Mouse (Mus musculus): ENCODE measurements at regions not wholly inside any gene's neighbourhood (a gene's known extent, or its start where the extent isn't known, plus 50 kb on each side); places are given as distances from the start of the nearest gene placed in this dataset.
A peak's percentile ranks its signal among the peaks of the same experiment; 100 is the strongest.

- 84% methylated on average over 18 of the region's 18 CpGs for WGBS
Measured at GRCm38 (mm10) chr9:61222212-61223003, 149.8 kb upstream of the Tle3 start.

GRCm38 (mm10) chr9:61225020-61225652 lies 147.0 kb upstream of the Tle3 start:
- no peaks in the 10 kb centered on the region for H3K9me3 ChIP-seq
- H3K4me3 ChIP-seq = no peak overlapping the region
- H3K36me3 ChIP-seq (replicated peaks) = no peaks in the 10 kb centered on the region
- no peak for DNase-seq (ENCODE audit: low spot score)
- peaks cover 40% of the 10 kb centered on the region for H3K27me3 ChIP-seq (replicated peaks; ENCODE audit: low read depth, poor library complexity, severe bottlenecking)
- no peak overlapping the region for H3K27ac ChIP-seq (replicated peaks)
- 86% methylated on average over 4 of the region's 4 CpGs for WGBS
- H3K4me1 ChIP-seq = peaks cover 30% of the 10 kb centered on the region

More at GRCm38 (mm10) chr9:61222212-61223003, 149.8 kb upstream of the Tle3 start:
- DNase-seq (ENCODE audit: low spot score) = no peak
- Histone ChIP-seq H3K9me3 (no peaks in the 10 kb centered on the region), H3K27me3 (replicated peaks; ENCODE audit: low read depth, poor library complexity, severe bottlenecking) (peaks cover 59% of the 10 kb centered on the region), H3K4me3 (no peak overlapping the region), H3K36me3 (replicated peaks) (no peaks in the 10 kb centered on the region), H3K27ac (replicated peaks) (no peak overlapping the region), H3K4me1 (peaks cover 16% of the 10 kb centered on the region)

DNA sequence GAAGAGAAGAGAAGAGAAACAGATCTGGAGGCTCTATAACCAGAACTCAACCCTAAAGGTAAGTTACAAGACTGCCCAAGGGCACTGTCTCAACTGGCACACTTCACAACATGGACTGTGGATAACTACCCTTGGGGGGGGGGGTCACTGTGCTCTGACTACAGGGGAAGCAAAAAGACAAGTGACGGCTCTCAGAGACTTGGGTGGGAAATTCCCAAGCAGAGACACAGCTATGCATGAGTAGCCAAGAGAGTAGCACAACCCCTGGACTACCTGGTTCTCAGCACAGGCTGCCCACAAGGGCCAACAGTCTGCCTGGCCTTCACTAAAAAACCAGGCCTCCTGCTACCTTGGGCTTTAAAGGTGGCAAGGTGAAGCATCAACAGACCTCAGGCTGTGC lies 146.3 kb upstream of the Tle3 start:
- Histone ChIP-seq H3K4me3 (no peak overlapping the region), H3K27me3 (replicated peaks; ENCODE audit: low read depth, poor library complexity, severe bottlenecking) (peaks cover 40% of the 10 kb centered on the region), H3K4me1 (peaks cover 32% of the 10 kb centered on the region), H3K36me3 (replicated peaks) (no peaks in the 10 kb centered on the region), H3K9me3 (no peaks in the 10 kb centered on the region), H3K27ac (replicated peaks) (no peak overlapping the region)
- WGBS = 89% methylated on average over 1 of the region's 1 CpGs
- no peak for DNase-seq (ENCODE audit: low spot score)

DNA sequence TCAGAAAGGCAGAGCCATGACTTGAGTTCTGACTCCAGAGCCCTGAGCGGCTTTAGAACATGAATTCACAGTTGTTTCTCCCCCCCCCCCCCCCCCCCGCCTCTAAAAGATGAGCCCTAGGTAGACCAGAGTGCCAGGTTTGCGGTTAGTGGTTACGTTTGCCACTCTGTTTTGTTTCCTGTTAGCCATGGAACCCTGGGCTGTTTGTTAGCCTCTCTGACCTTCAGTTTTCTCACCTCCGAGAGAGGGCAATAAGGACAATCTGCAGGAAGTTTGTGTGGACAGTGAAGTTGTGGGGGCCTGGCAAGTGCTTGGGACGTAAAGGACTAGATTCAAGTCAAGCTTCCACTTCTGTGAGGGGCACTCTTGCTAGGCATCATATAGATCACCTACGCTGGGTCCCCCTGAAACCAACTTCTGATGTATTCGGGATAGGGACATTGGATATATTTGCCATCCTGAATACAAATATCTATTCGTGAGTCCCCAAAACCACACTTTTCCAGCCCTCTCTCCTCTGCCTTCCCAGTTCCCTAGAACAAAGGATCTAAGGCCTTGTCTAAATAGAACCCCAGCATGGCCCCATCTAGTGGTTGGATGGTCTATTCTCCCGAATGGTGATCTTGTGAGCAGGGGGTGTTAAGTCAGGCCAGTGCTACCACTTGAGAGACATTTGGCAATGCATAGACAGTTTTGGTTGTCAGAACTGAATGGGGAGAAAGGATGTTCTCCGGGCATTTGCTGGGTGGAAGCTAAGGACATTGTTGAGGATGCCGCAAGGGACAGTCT lies 145.4 kb upstream of the Tle3 start:
- peaks cover 49% of the 10 kb centered on the region for H3K27me3 ChIP-seq (replicated peaks; ENCODE audit: low read depth, poor library complexity, severe bottlenecking)
- H3K9me3 ChIP-seq = no peaks in the 10 kb centered on the region
- WGBS = 77% methylated on average over 12 of the region's 12 CpGs
- peak overlapping the region; percentile 30; the same call in 1 of the 2 replicates for H3K27ac ChIP-seq (replicated peaks)
- no peak for DNase-seq (ENCODE audit: low spot score)
- no peak overlapping the region for H3K4me3 ChIP-seq
- no peaks in the 10 kb centered on the region for H3K36me3 ChIP-seq (replicated peaks)
- H3K4me1 ChIP-seq = peaks cover 32% of the 10 kb centered on the region

DNA sequence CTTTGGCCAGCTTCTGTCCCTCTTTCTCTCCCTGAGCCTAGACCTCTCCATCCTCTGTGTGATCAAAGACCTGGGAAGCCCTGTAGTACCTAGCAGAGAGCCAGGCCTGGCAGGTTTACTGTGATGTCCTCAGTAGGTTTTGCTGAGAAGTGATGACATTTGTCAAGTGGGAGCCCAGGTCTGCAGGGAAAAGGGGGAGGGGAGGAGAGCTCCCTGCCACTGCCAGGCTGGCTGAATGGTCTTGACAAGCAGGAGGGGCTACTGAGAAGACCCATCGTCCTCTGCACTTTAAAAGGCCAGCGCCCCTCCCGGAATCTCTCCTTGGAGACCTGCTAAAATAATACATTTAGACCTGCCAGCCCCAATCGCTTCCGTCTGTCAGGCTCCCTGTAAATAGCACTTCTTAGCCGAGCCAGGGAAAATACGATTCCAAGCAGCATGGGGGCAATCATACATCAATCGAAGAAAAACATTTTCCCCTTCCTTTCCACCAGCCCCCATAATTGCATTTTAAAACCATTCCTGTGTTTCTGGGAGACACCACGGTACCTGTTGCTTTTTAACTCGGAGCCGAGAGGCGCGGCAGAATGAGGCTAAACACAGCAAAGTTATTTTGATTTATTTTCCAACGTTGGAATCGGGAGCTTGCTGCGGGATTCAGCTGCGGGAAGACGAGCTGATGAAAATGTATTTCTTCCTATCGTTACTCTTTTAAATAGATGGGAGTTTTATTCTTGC lies 144.5 kb upstream of the Tle3 start:
- H3K4me3 ChIP-seq = no peak overlapping the region
- H3K27ac ChIP-seq (replicated peaks) = peak overlapping the region; percentile 30; the same call in 1 of the 2 replicates
- DNase-seq (ENCODE audit: low spot score) = peak; percentile 59

GRCm38 (mm10) chr9:61228230-61228631 lies 143.9 kb upstream of the Tle3 start:
- H3K9me3 ChIP-seq = no peaks in the 10 kb centered on the region
- 78% methylated on average over 6 of the region's 6 CpGs for WGBS
- no peak overlapping the region for H3K27ac ChIP-seq (replicated peaks)
- no peaks in the 10 kb centered on the region for H3K36me3 ChIP-seq (replicated peaks)
- no peak overlapping the region for H3K4me3 ChIP-seq
- DNase-seq (ENCODE audit: low spot score) = no peak
- H3K27me3 ChIP-seq (replicated peaks; ENCODE audit: low read depth, poor library complexity, severe bottlenecking) = peaks cover 63% of the 10 kb centered on the region
- peaks cover 32% of the 10 kb centered on the region for H3K4me1 ChIP-seq

More for the DNA sequence above, 144.5 kb upstream of the Tle3 start:
- 53% methylated on average over 19 of the region's 19 CpGs for WGBS
- H3K27me3 ChIP-seq (replicated peaks; ENCODE audit: low read depth, poor library complexity, severe bottlenecking) = peaks cover 57% of the 10 kb centered on the region
- H3K9me3 ChIP-seq = no peaks in the 10 kb centered on the region
- H3K4me1 ChIP-seq = peaks cover 30% of the 10 kb centered on the region
- H3K36me3 ChIP-seq (replicated peaks) = no peaks in the 10 kb centered on the region

GRCm38 (mm10) chr9:61230306-61230705 lies 141.9 kb upstream of the Tle3 start:
- peaks cover 32% of the 10 kb centered on the region for H3K4me1 ChIP-seq
- H3K4me3 ChIP-seq = no peak overlapping the region
- DNase-seq (ENCODE audit: low spot score) = no peak
- no peaks in the 10 kb centered on the region for H3K9me3 ChIP-seq
- 88% methylated on average over 4 of the region's 4 CpGs for WGBS
- no peak overlapping the region for H3K27ac ChIP-seq (replicated peaks)
- peaks cover 66% of the 10 kb centered on the region for H3K27me3 ChIP-seq (replicated peaks; ENCODE audit: low read depth, poor library complexity, severe bottlenecking)
- no peaks in the 10 kb centered on the region for H3K36me3 ChIP-seq (replicated peaks)

GRCm38 (mm10) chr9:61232630-61233029 lies 139.5 kb upstream of the Tle3 start:
- Histone ChIP-seq H3K4me1 (peaks cover 46% of the 10 kb centered on the region), H3K27ac (replicated peaks) (no peak overlapping the region), H3K36me3 (replicated peaks) (no peaks in the 10 kb centered on the region), H3K4me3 (no peak overlapping the region), H3K27me3 (replicated peaks; ENCODE audit: low read depth, poor library complexity, severe bottlenecking) (peaks cover 69% of the 10 kb centered on the region), H3K9me3 (no peaks in the 10 kb centered on the region)
- DNase-seq (ENCODE audit: low spot score) = no peak
- 85% methylated on average over 7 of the region's 7 CpGs for WGBS

DNA sequence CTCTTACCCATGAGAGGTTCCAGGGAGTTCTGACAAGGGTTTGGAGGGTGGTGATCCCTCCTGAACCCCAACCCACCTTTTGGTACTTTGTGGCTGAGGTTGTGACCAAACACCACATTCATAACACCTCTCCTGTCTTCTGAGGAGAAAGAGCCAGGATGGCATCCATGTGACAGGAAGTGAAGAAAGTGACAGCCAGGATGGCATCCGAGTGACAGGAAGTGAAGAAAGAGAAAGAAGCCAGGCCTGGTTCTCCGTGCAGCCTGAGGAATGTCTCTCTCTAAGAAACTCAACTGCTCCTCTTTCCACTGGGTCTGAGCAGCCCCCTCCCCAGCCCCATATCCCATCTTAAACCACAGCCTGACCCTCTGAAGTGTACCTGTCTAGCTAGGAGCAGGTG lies 138.9 kb upstream of the Tle3 start:
- no peak overlapping the region for H3K27ac ChIP-seq (replicated peaks)
- WGBS = 74% methylated on average over 2 of the region's 2 CpGs
- no peaks in the 10 kb centered on the region for H3K9me3 ChIP-seq
- no peaks in the 10 kb centered on the region for H3K36me3 ChIP-seq (replicated peaks)
- peaks cover 75% of the 10 kb centered on the region for H3K27me3 ChIP-seq (replicated peaks; ENCODE audit: low read depth, poor library complexity, severe bottlenecking)
- no peak overlapping the region for H3K4me3 ChIP-seq
- DNase-seq (ENCODE audit: low spot score) = no peak
- peaks cover 43% of the 10 kb centered on the region for H3K4me1 ChIP-seq

GRCm38 (mm10) chr9:61235653-61236610 lies 136.2 kb upstream of the Tle3 start:
- Histone ChIP-seq H3K36me3 (replicated peaks) (no peaks in the 10 kb centered on the region), H3K9me3 (no peaks in the 10 kb centered on the region), H3K4me3 (no peak overlapping the region), H3K4me1 (peaks cover 53% of the 10 kb centered on the region), H3K27me3 (replicated peaks; ENCODE audit: low read depth, poor library complexity, severe bottlenecking) (peaks cover 86% of the 10 kb centered on the region), H3K27ac (replicated peaks) (no peak overlapping the region)
- DNase-seq (ENCODE audit: low spot score) = no peak
- 65% methylated on average over 17 of the region's 17 CpGs for WGBS

- Histone ChIP-seq H3K4me1 (peaks cover 55% of the 10 kb centered on the region), H3K27ac (replicated peaks) (no peak overlapping the region), H3K27me3 (replicated peaks; ENCODE audit: low read depth, poor library complexity, severe bottlenecking) (peaks cover 61% of the 10 kb centered on the region), H3K9me3 (no peaks in the 10 kb centered on the region), H3K36me3 (replicated peaks) (no peaks in the 10 kb centered on the region), H3K4me3 (no peak overlapping the region)
- DNase-seq (ENCODE audit: low spot score) = no peak
- 50% methylated on average over 4 of the region's 4 CpGs for WGBS
Measured at GRCm38 (mm10) chr9:61238687-61239250, 133.4 kb upstream of the Tle3 start.
